Mouse (Mus musculus): Measurements from ENCODE around the gene Smr2.
"Not testable (repeated sequence)": the region's sequence is repeated elsewhere in the genome, so short reads cannot be mapped to it uniquely, and the experiment has no call there.

The Smr2 gene

GRCm38 (mm10) chr5:88086256-88086655, at the start of gene Smr2:
Gene Smr2 (plus strand): TSS chr5:88086556.
- not testable (repeated sequence) for DNase-seq

- DNase-seq, result no peak
Observed at GRCm38 (mm10) chr5:88111430-88111829, 25.1 kb downstream of the Smr2 start, which contains the start of gene Gm11116. Gene Gm11116 (minus strand): TSS chr5:88111530.

GRCm38 (mm10) chr5:88153999-88154398, 67.6 kb downstream of the Smr2 start, which contains the start of gene Gm11115:
Gene Gm11115 (minus strand): TSS chr5:88154099.
- DNase-seq, result no peak

All from kidney, postnatal 14 days (tissue).